Mouse (Mus musculus): ENCODE results near the gene Mogat2. TPM values are rescaled to one million over a fixed set of nuclear protein-coding genes. Genes with fewer than 3 reads are reported as not detected.

Gene Mogat2
- total RNA-seq, 2 experiments from 2014 or later: 0.41 TPM; not detected in 1

- no peak for DNase-seq
Observed at GRCm38 (mm10) chr7:99235657-99236056, 2.8 kb downstream of the Mogat2 start.

- DNase-seq: no peak
Observed at GRCm38 (mm10) chr7:99234916-99235315, 3.5 kb downstream of the Mogat2 start.

- no peak for DNase-seq
Observed at GRCm38 (mm10) chr7:99232571-99232970, 5.8 kb downstream of the Mogat2 start.

GRCm38 (mm10) chr7:99230061-99230747 is 8.2 kb downstream of the Mogat2 start:
- no peak for DNase-seq

- peak; percentile 48 for DNase-seq
Observed at GRCm38 (mm10) chr7:99229411-99229810, 9.0 kb downstream of the Mogat2 start.

- no peak for DNase-seq
Observed at GRCm38 (mm10) chr7:99228825-99229224, 9.6 kb downstream of the Mogat2 start.

GRCm38 (mm10) chr7:99227267-99227666 is 11.2 kb downstream of the Mogat2 start:
- DNase-seq: no peak

GRCm38 (mm10) chr7:99226662-99227061 is 11.8 kb downstream of the Mogat2 start:
- DNase-seq: no peak

- DNase-seq: no peak
Observed at GRCm38 (mm10) chr7:99225421-99225820, 13.0 kb downstream of the Mogat2 start.

GRCm38 (mm10) chr7:99224648-99225190 is 13.7 kb downstream of the Mogat2 start:
- no peak for DNase-seq

- no peak for DNase-seq
Observed at GRCm38 (mm10) chr7:99224225-99224624, 14.2 kb downstream of the Mogat2 start.

GRCm38 (mm10) chr7:99217338-99218074 is 20.9 kb downstream of the Mogat2 start:
- DNase-seq: peak; percentile 41

GRCm38 (mm10) chr7:99215347-99215855 is 23.0 kb downstream of the Mogat2 start:
- DNase-seq: peak; percentile 38

GRCm38 (mm10) chr7:99214621-99215185 is 23.7 kb downstream of the Mogat2 start:
- no peak for DNase-seq

GRCm38 (mm10) chr7:99213686-99214085 is 24.7 kb downstream of the Mogat2 start:
- no peak for DNase-seq

GRCm38 (mm10) chr7:99213056-99213455 is 25.4 kb downstream of the Mogat2 start:
- DNase-seq: no peak

GRCm38 (mm10) chr7:99208704-99209103 is 29.7 kb downstream of the Mogat2 start:
- no peak for DNase-seq

GRCm38 (mm10) chr7:99206364-99206763 is 32.1 kb downstream of the Mogat2 start:
- DNase-seq: no peak

- DNase-seq: no peak
Observed at GRCm38 (mm10) chr7:99202163-99202562, 36.3 kb downstream of the Mogat2 start.

GRCm38 (mm10) chr7:99200290-99200689 is 38.1 kb downstream of the Mogat2 start:
- DNase-seq: no peak

GRCm38 (mm10) chr7:99199451-99200175 is 38.8 kb downstream of the Mogat2 start:
- no peak for DNase-seq

- DNase-seq: no peak
Observed at GRCm38 (mm10) chr7:99198811-99199210, 39.6 kb downstream of the Mogat2 start.

Data from gastrocnemius, postnatal 10 days (tissue).